Mouse (Mus musculus): ENCODE measurements at regions not wholly inside any gene's neighbourhood (a gene's known extent, or its start where the extent isn't known, plus 50 kb on each side); places are given as distances from the start of the nearest gene placed in this dataset.

DNA sequence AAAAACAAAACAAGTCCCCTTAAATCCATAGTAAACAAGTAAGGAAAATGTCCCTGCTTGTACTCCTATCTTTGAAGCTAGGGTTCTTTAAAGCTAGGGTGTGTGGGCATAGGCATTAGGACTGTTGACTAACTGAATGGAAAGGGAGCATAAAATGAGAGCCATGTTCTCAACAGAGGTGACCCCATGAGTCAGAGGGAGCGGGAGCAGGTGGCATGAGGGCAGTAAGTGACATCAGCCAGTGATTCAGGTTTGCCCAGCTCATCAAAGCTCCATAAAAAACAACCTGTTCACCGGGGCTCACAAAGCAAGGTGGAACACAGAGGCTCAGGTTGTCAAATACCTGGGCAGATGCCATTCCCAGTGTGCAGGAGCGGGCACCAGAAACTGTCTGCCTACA, 104.6 kb upstream of the 1700056E22Rik start:
- CTCF ChIA-PET: no interaction called here

DNA sequence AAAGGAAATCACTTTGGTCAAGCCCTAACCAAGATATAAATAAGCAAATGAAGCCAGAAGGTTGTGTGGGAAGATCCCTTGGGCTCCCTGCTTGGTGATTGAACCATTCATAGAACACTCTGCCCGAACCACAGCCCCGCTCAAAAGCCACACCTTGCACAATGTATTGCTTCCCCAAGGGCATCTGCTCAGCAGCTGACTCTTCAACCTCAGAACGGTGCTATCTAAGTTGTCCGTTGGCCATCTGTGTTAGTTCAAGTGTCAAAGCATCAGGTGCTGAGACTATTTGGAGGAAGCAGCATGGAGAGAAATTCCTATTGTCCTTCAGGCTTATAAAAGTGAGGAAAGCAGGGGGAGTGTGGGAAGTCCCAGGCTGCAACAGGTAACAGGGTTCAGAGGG, 96.8 kb upstream of the 1700056E22Rik start:
- CTCF ChIA-PET: no interaction called here

DNA sequence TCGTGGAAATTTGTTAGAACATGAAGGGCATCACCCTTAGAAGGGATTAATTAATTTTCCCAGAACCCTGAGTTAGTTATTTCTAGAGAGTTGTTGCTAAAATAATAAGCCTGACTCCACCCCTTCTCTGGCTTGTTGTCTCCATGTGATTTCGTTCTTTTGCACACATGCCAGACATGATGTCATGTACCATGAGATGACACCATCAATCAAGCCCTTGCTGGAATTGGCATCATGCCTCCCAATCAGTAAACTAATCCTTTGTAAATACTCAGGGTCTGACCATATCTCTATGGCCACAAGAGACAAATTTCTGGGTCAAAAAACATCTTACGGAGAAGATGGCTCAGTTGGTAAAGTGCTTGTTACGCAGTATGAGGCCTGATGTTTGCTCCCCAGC, 93.2 kb upstream of the 1700056E22Rik start:
- CTCF ChIA-PET: no interaction called here

DNA sequence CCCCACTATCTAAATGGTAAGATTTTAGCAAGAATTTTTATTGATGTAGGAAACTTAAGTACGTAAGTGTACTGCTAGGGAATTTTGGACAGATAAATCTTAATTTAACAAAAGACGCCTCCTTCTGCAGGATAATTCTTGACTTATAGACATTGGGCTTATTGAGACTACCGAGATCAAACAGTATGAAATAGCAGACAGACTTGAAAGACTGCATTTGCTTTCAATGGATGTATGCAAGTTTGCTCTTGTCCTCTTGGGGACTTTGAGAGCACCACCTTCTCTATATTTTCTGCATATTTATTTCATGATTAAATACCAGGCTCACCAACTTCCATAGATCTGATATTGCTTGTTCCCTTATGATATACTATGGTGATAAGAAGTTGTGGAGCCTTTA, 92.8 kb upstream of the 1700056E22Rik start:
- CTCF ChIA-PET: no interaction called here

Data from spleen, embryonic (tissue).